Mouse (Mus musculus) CH12.LX (cell line): ENCODE data around the gene Tet1. TPM values are rescaled to one million over a fixed set of nuclear protein-coding genes. Genes with fewer than 3 reads are reported as not detected.

ENCODE experiments used
- DNase-seq: peaks from one replicate; pipeline ENCODE4 v3.0.0-alpha.2; 2013; ENCODE audit errors: extremely low read depth
- H3K27ac ChIP-seq: 2 replicates; pipeline ENCODE4 v1.5.1; 2012; ENCODE audit warnings: low read depth, mild to moderate bottlenecking, control low read depth, moderate library complexity; ENCODE audit not compliant: insufficient read depth
- H3K27me3 ChIP-seq: replicated peaks from 2 replicates; pipeline ENCODE3; 2012; ENCODE audit warnings: inconsistent platforms
- H3K36me3 ChIP-seq, 2 experiments: replicated peaks in 1 of 2; 2 replicates each; pipeline versions ENCODE3 to v1.6.1; 2012; ENCODE audit warnings: inconsistent platforms in 1 of 2, low read length in 1 of 2, mild to moderate bottlenecking in 1 of 2, mixed read lengths in 1 of 2, moderate library complexity in 1 of 2; ENCODE audit not compliant: control insufficient read depth in 1 of 2, insufficient read depth in 1 of 2
- H3K4me1 ChIP-seq, 2 experiments: 2 replicates each; pipeline ENCODE4 v1.6.1; 2012; ENCODE audit warnings: inconsistent platforms in 1 of 2, moderate library complexity in 1 of 2; ENCODE audit not compliant: insufficient read depth in 2 of 2, control insufficient read depth in 1 of 2
- H3K4me2 ChIP-seq: 2 replicates; pipeline ENCODE4 v1.6.1; 2012; ENCODE audit warnings: low read depth, mild to moderate bottlenecking, control low read depth; ENCODE audit not compliant: poor library complexity, insufficient read depth, severe bottlenecking
- H3K4me3 ChIP-seq, 3 experiments: fragments of 150-350 bp in 1 of 3; sonication (generic) in 1 of 3; replicated peaks in 1 of 3; 2 replicates each; pipeline versions ENCODE3 to v1.5.1; 2011 to 2012; ENCODE audit warnings: low read depth in 2 of 3, low read length in 2 of 3, mild to moderate bottlenecking in 2 of 3, moderate library complexity in 2 of 3, control low read depth in 1 of 3, improper control_type of control experiment in 1 of 3, inconsistent platforms in 1 of 3, mixed read lengths in 1 of 3; ENCODE audit not compliant: poor library complexity in 1 of 3
- H3K79me2 ChIP-seq: replicated peaks from 2 replicates; pipeline ENCODE4 v1.6.1; 2012; ENCODE audit warnings: mild to moderate bottlenecking, moderate library complexity; ENCODE audit not compliant: control insufficient read depth, poor library complexity, insufficient read depth, severe bottlenecking; ENCODE audit errors: extremely low read depth
- H3K9ac ChIP-seq: 2 replicates; pipeline ENCODE4 v1.6.1; 2012; ENCODE audit warnings: low read depth, mild to moderate bottlenecking, control low read depth, moderate library complexity; ENCODE audit not compliant: insufficient read depth
- H3K9me3 ChIP-seq: replicated peaks from 2 replicates; pipeline ENCODE3; 2012; ENCODE audit warnings: low read length, inconsistent platforms, mixed read lengths
- BHLHE40 ChIP-seq: IDR thresholded peaks from 2 replicates; pipeline ENCODE4 v1.6.1; 2011; ENCODE audit warnings: mild to moderate bottlenecking, low read depth, low read length, improper control_type of control experiment
- CHD1 ChIP-seq: IDR thresholded peaks from 2 replicates; pipeline ENCODE4 v1.6.1; 2012; ENCODE audit warnings: low read depth, low read length, improper control_type of control experiment, inconsistent platforms
- CTCF ChIP-seq, 2 experiments: IDR thresholded peaks in 1 of 2; conservative IDR thresholded peaks in 1 of 2; 2 replicates each; pipeline ENCODE4 v1.5.1; 2011 to 2012; ENCODE audit warnings: low read depth in 2 of 2, low read length in 2 of 2, improper control_type of control experiment in 1 of 2, inconsistent platforms in 1 of 2, mild to moderate bottlenecking in 1 of 2, moderate library complexity in 1 of 2
- ELF1 ChIP-seq: IDR thresholded peaks from 2 replicates; pipeline ENCODE4 v1.6.1; 2014; ENCODE audit warnings: low read depth, mild to moderate bottlenecking, inconsistent platforms, low read length, improper control_type of control experiment
- JUND ChIP-seq: conservative IDR thresholded peaks from 2 replicates; pipeline ENCODE4 v1.6.1; 2011; ENCODE audit warnings: low read depth, low read length, improper control_type of control experiment
- KAT2A ChIP-seq: IDR thresholded peaks from 2 replicates; pipeline ENCODE4 v1.6.1; 2012; ENCODE audit warnings: low read length, improper control_type of control experiment, inconsistent platforms; ENCODE audit not compliant: insufficient replicate concordance
- MAX ChIP-seq: IDR thresholded peaks from 2 replicates; pipeline ENCODE4 v1.6.1; 2011; ENCODE audit warnings: low read length, improper control_type of control experiment
- MAZ ChIP-seq: IDR thresholded peaks from 2 replicates; pipeline ENCODE4 v1.6.1; 2012; ENCODE audit warnings: low read depth, mild to moderate bottlenecking, inconsistent platforms, low read length, improper control_type of control experiment, moderate library complexity
- MEF2A ChIP-seq: IDR thresholded peaks from 2 replicates; pipeline ENCODE4 v1.6.1; 2014; ENCODE audit warnings: low read depth, mild to moderate bottlenecking, inconsistent platforms, low read length, improper control_type of control experiment, borderline replicate concordance
- MXI1 ChIP-seq: IDR thresholded peaks from 2 replicates; pipeline ENCODE4 v1.6.1; 2011; ENCODE audit warnings: mild to moderate bottlenecking, low read depth, low read length, improper control_type of control experiment
- MYC ChIP-seq: IDR thresholded peaks from 2 replicates; pipeline ENCODE4 v1.6.1; 2011; ENCODE audit warnings: low read depth, mild to moderate bottlenecking, improper control_type of control experiment, low read length
- POLR2A ChIP-seq: IDR thresholded peaks from 2 replicates; pipeline ENCODE4 v1.6.1; 2011; ENCODE audit warnings: low read depth, mild to moderate bottlenecking, improper control_type of control experiment, low read length
- POLR2AphosphoS2 ChIP-seq: IDR thresholded peaks from 2 replicates; pipeline ENCODE4 v1.6.1; 2011; ENCODE audit warnings: low read depth, low read length, improper control_type of control experiment
- SIN3A ChIP-seq: IDR thresholded peaks from 2 replicates; pipeline ENCODE4 v1.6.1; 2012; ENCODE audit warnings: low read length, improper control_type of control experiment, inconsistent platforms
- UBTF ChIP-seq: IDR thresholded peaks from 2 replicates; pipeline ENCODE4 v1.6.1; 2012; ENCODE audit warnings: low read depth, mild to moderate bottlenecking, inconsistent platforms, low read length, improper control_type of control experiment, moderate library complexity
- USF2 ChIP-seq: conservative IDR thresholded peaks from 2 replicates; pipeline ENCODE4 v1.6.1; 2011; ENCODE audit warnings: low read depth, low read length, improper control_type of control experiment
- ZC3H11A ChIP-seq: IDR thresholded peaks from 2 replicates; pipeline ENCODE4 v1.6.1; 2012; ENCODE audit warnings: low read depth, mild to moderate bottlenecking, inconsistent platforms, low read length, improper control_type of control experiment
- dilution Hi-C: fragments of 300-500 bp; cut with MboI; formaldehyde crosslinking; loops from 2 replicates; pipeline ENCODE4 v1.14.3; 2020; ENCODE audit warnings: low sequenced_read_pairs; ENCODE audit not compliant: extremely low pct_unique_long_range_greater_than_20kb, extremely low pct_ligation_motif_present
- in situ Hi-C: fragments of 300-500 bp; cut with MboI; formaldehyde crosslinking; loops from 3 replicates; pipeline ENCODE4 v1.14.3; 2019; ENCODE audit warnings: low sequenced_read_pairs, low pct_ligation_motif_present, low pct_unique_long_range_greater_than_20kb, mixed read lengths
- polyA plus RNA-seq: library from polyadenylated mRNA; unstranded; fragments of >175 nt; gene quantifications from 2 replicates; pipeline ENCODE4 v1.2.1, GENCODE M21; 2012; ENCODE audit warnings: low read depth; ENCODE audit not compliant: insufficient read length
- total RNA-seq, 2 experiments: library from RNA; depleted of rRNA; stranded (reverse); fragments of 300-350 nt in 1 of 2; fragments of >200 nt in 1 of 2; gene quantifications; 2 replicates each; pipeline ENCODE4 v1.2.3; 2012 to 2014

Gene Tet1
- total and polyA plus RNA-seq, 3 experiments: 0.23 to 0.55 (median 0.34) TPM

GRCm38 (mm10) chr10:62878056-62878455 lies 30.7 kb downstream of the Tet1 start:
- H3K79me2 ChIP-seq: no peaks in the 10 kb centered on the region
- in situ Hi-C loops: no loop called here
- no peak overlapping the region for H3K9ac ChIP-seq
- no peaks in the 10 kb centered on the region for H3K27me3 ChIP-seq
- no peak overlapping the region for H3K27ac ChIP-seq
- H3K4me3 ChIP-seq: peak overlapping the region in 1 of 3 experiments; percentile 16
- DNase-seq: no peak
- no peaks in the 10 kb centered on the region for H3K36me3 ChIP-seq
- no peak for TF ChIP-seq USF2
- TF ChIP-seq JUND: no peak
- TF ChIP-seq MAZ: no peak
- no peak for TF ChIP-seq POLR2AphosphoS2
- peaks cover 11 to 41% of the 10 kb centered on the region in 2 experiments for H3K4me1 ChIP-seq
- H3K9me3 ChIP-seq: no peaks in the 10 kb centered on the region
- dilution Hi-C loops: no loop called here
- H3K4me2 ChIP-seq: 0 out of 2 replicates have a peak overlapping the region, but pooled peaks have one; percentile 3

GRCm38 (mm10) chr10:62875565-62875964 lies 33.2 kb downstream of the Tet1 start:
- peaks cover 6 to 32% of the 10 kb centered on the region in 2 experiments for H3K4me1 ChIP-seq
- no peaks in the 10 kb centered on the region for H3K9me3 ChIP-seq
- DNase-seq: no peak
- H3K9ac ChIP-seq: no peak overlapping the region
- TF ChIP-seq KAT2A (no peak), MAX (no peak), CTCF (conservative IDR thresholded peaks at IDR 0.05 in 1 of 2, IDR thresholded peaks at IDR 0.05 in 1 of 2; ENCODE audit: low read depth in 2 of 2, low read length in 2 of 2) (no peak), ZC3H11A (no peak), MEF2A (no peak), SIN3A (no peak), MAZ (no peak), POLR2AphosphoS2 (no peak), POLR2A (no peak), BHLHE40 (no peak), UBTF (no peak), MYC (no peak), ELF1 (no peak), CHD1 (no peak), MXI1 (no peak)
- TF ChIP-seq, all 38 proteins: peak for 0
- Histone ChIP-seq H3K79me2 (no peaks in the 10 kb centered on the region), H3K27me3 (no peaks in the 10 kb centered on the region), H3K36me3 (no peaks in the 10 kb centered on the region), H3K4me3 (no peak overlapping the region), H3K27ac (no peak overlapping the region), H3K4me2 (no peak overlapping the region)
- dilution Hi-C loops: no loop called here
- in situ Hi-C loops: no loop called here
